Mouse (Mus musculus) stomach, embryonic 16.5 days (tissue): ENCODE results near the gene Eddm3b. TPM values are rescaled to one million over a fixed set of nuclear protein-coding genes. Genes with fewer than 3 reads are reported as not detected.

ENCODE experiments used
- ATAC-seq: fragments of 200-750 bp; cut with Nextera tagmentation; 2 replicates; pipeline ENCODE4 v1.8.0; 2017; ENCODE audit warnings: moderate number of reproducible peaks, moderate TSS enrichment; ENCODE audit not compliant: insufficient read depth, low FRiP score
- H3K27ac ChIP-seq: fragments of 300-500 bp; sonication (generic); 2 replicates; pipeline ENCODE4 v1.5.1; 2014; ENCODE audit warnings: low read length
- H3K27me3 ChIP-seq: fragments of 300-500 bp; sonication (generic); 2 replicates; pipeline ENCODE4 v1.6.1; 2014; ENCODE audit warnings: low read length, control low read depth, mixed read lengths; ENCODE audit not compliant: control insufficient read depth, insufficient read depth
- H3K36me3 ChIP-seq: fragments of 300-500 bp; sonication (generic); 2 replicates; pipeline ENCODE4 v1.6.1; 2014; ENCODE audit warnings: low read length; ENCODE audit not compliant: control insufficient read depth, insufficient read depth
- H3K4me1 ChIP-seq: fragments of 300-500 bp; sonication (generic); 2 replicates; pipeline ENCODE4 v1.6.1; 2014; ENCODE audit warnings: low read length, control low read depth, mixed read lengths; ENCODE audit not compliant: control insufficient read depth, insufficient read depth
- H3K4me2 ChIP-seq: fragments of 300-500 bp; sonication (generic); 2 replicates; pipeline ENCODE4 v1.6.1; 2014; ENCODE audit warnings: low read depth, low read length, mixed read lengths
- H3K4me3 ChIP-seq: fragments of 300-500 bp; sonication (generic); replicated peaks from 2 replicates; pipeline ENCODE4 v1.5.1; 2014; ENCODE audit warnings: mild to moderate bottlenecking, low read length
- H3K9ac ChIP-seq: fragments of 300-500 bp; sonication (generic); 2 replicates; pipeline ENCODE4 v1.6.1; 2014; ENCODE audit warnings: low read length
- H3K9me3 ChIP-seq: fragments of 300-500 bp; sonication (generic); replicated peaks from 2 replicates; pipeline ENCODE4 v1.6.1; 2016; ENCODE audit warnings: low read length, control low read depth; ENCODE audit not compliant: control insufficient read depth
- WGBS: fragments of 180-500 bp; shearing (Covaris S2); extraction: QIAGEN DNeasy Blood & Tissue Kit; methylation state at CpG from one replicate; pipeline ENCODE4 v1.1.7; 2014; 5-methylcytosine and 5-hydroxymethylcytosine counted together
- polyA plus RNA-seq: library from polyadenylated mRNA; unstranded; fragments of >200 nt; fragmentation: Nextera tagmentation; extraction: Ambion mirVana; gene quantifications from 2 replicates; pipeline ENCODE4 v1.2.1, GENCODE M21; 2015

Eddm3b gene
- polyA plus RNA-seq, 1 experiment from 2014 or later = not detected

- H3K4me1 ChIP-seq = no peaks in the 10 kb centered on the region
- no peak overlapping the region for H3K4me3 ChIP-seq
- no peak overlapping the region for H3K27ac ChIP-seq
- peaks cover 5% of the 10 kb centered on the region; the same call in 1 of the 2 replicates for H3K9me3 ChIP-seq
- peaks cover 11% of the 10 kb centered on the region; the same call in 1 of the 2 replicates for H3K36me3 ChIP-seq
- ATAC-seq = no peak
- no peak overlapping the region for H3K4me2 ChIP-seq
- no peak overlapping the region for H3K9ac ChIP-seq
- no peaks in the 10 kb centered on the region for H3K27me3 ChIP-seq
Measured at GRCm38 (mm10) chr14:51106449-51106967, 7.7 kb upstream of the Eddm3b start.

GRCm38 (mm10) chr14:51111966-51112365, 2.3 kb upstream of the Eddm3b start:
- 61% methylated on average over 3 of the region's 3 CpGs for WGBS

GRCm38 (mm10) chr14:51113476-51113875, 750 bp upstream of the Eddm3b start:
- Histone ChIP-seq H3K27me3 (no peaks in the 10 kb centered on the region), H3K4me1 (no peaks in the 10 kb centered on the region), H3K4me3 (no peak overlapping the region), H3K9ac (no peak overlapping the region), H3K36me3 (no peaks in the 10 kb centered on the region), H3K4me2 (no peak overlapping the region), H3K27ac (no peak overlapping the region), H3K9me3 (peaks cover 5% of the 10 kb centered on the region; the same call in 1 of the 2 replicates)
- 44% methylated on average over 9 of the region's 9 CpGs for WGBS
- ATAC-seq = no peak

More at GRCm38 (mm10) chr14:51111966-51112365, 2.3 kb upstream of the Eddm3b start:
- no peaks in the 10 kb centered on the region for H3K27me3 ChIP-seq
- no peaks in the 10 kb centered on the region for H3K4me1 ChIP-seq
- no peaks in the 10 kb centered on the region for H3K36me3 ChIP-seq
- H3K9ac ChIP-seq = no peak overlapping the region
- no peak overlapping the region for H3K27ac ChIP-seq
- H3K4me2 ChIP-seq = no peak overlapping the region
- no peak for ATAC-seq
- peaks cover 5% of the 10 kb centered on the region; the same call in 1 of the 2 replicates for H3K9me3 ChIP-seq
- no peak overlapping the region for H3K4me3 ChIP-seq

- 84% methylated on average over 6 of the region's 6 CpGs for WGBS
- H3K27ac ChIP-seq = no peak overlapping the region
Measured at GRCm38 (mm10) chr14:51125684-51126083, 11.5 kb downstream of the Eddm3b start.

GRCm38 (mm10) chr14:51127648-51128258, 13.5 kb downstream of the Eddm3b start:
- ATAC-seq = peak; percentile 63; the same call in 1 of the 2 replicates
- 52% methylated on average over 2 of the region's 2 CpGs for WGBS

More at GRCm38 (mm10) chr14:51125684-51126083, 11.5 kb downstream of the Eddm3b start:
- no peak overlapping the region for H3K4me2 ChIP-seq
- no peaks in the 10 kb centered on the region for H3K9me3 ChIP-seq
- H3K27me3 ChIP-seq = no peaks in the 10 kb centered on the region
- H3K9ac ChIP-seq = no peak overlapping the region
- H3K36me3 ChIP-seq = no peaks in the 10 kb centered on the region
- H3K4me1 ChIP-seq = no peaks in the 10 kb centered on the region; the same call in 1 of the 2 replicates
- H3K4me3 ChIP-seq = no peak overlapping the region
- ATAC-seq = no peak

GRCm38 (mm10) chr14:51128775-51129623, 14.8 kb downstream of the Eddm3b start:
- no peak overlapping the region for H3K9ac ChIP-seq
- H3K4me1 ChIP-seq = no peaks in the 10 kb centered on the region; the same call in 1 of the 2 replicates
- peak overlapping the region; percentile 33; the same call in 1 of the 2 replicates for H3K27ac ChIP-seq
- peak overlapping the region; percentile 8; the same call in 1 of the 2 replicates for H3K4me3 ChIP-seq
- ATAC-seq = no peak
- H3K9me3 ChIP-seq = no peaks in the 10 kb centered on the region
- no peaks in the 10 kb centered on the region for H3K36me3 ChIP-seq
- H3K4me2 ChIP-seq = no peak overlapping the region
- WGBS = 72% methylated on average over 9 of the region's 9 CpGs
- no peaks in the 10 kb centered on the region for H3K27me3 ChIP-seq

More at GRCm38 (mm10) chr14:51127648-51128258, 13.5 kb downstream of the Eddm3b start:
- H3K36me3 ChIP-seq = no peaks in the 10 kb centered on the region
- H3K9me3 ChIP-seq = no peaks in the 10 kb centered on the region
- H3K4me2 ChIP-seq = no peak overlapping the region
- H3K9ac ChIP-seq = no peak overlapping the region
- H3K27me3 ChIP-seq = no peaks in the 10 kb centered on the region
- no peak overlapping the region for H3K27ac ChIP-seq
- H3K4me1 ChIP-seq = no peaks in the 10 kb centered on the region; the same call in 1 of the 2 replicates
- H3K4me3 ChIP-seq = no peak overlapping the region

- H3K36me3 ChIP-seq = no peaks in the 10 kb centered on the region
- no peaks in the 10 kb centered on the region; the same call in 1 of the 2 replicates for H3K4me1 ChIP-seq
- no peak overlapping the region for H3K27ac ChIP-seq
- H3K4me2 ChIP-seq = no peak overlapping the region
- WGBS = 67% methylated on average over 4 of the region's 4 CpGs
- no peak overlapping the region for H3K4me3 ChIP-seq
- ATAC-seq = no peak
- H3K27me3 ChIP-seq = no peaks in the 10 kb centered on the region
- H3K9me3 ChIP-seq = no peaks in the 10 kb centered on the region
- H3K9ac ChIP-seq = no peak overlapping the region
Measured at GRCm38 (mm10) chr14:51129624-51129975, 15.4 kb downstream of the Eddm3b start.

GRCm38 (mm10) chr14:51130315-51130940, 16.2 kb downstream of the Eddm3b start:
- Histone ChIP-seq H3K9me3 (no peaks in the 10 kb centered on the region), H3K36me3 (no peaks in the 10 kb centered on the region), H3K4me3 (no peak overlapping the region), H3K4me1 (no peaks in the 10 kb centered on the region; the same call in 1 of the 2 replicates), H3K9ac (no peak overlapping the region), H3K4me2 (no peak overlapping the region), H3K27me3 (no peaks in the 10 kb centered on the region), H3K27ac (no peak overlapping the region)
- 67% methylated on average over 9 of the region's 9 CpGs for WGBS
- 0 out of 2 replicates have a peak, but pooled peaks have one; percentile 37 for ATAC-seq
